Mouse (Mus musculus): ENCODE results near the gene Slc6a8. TPM values are rescaled to one million over a fixed set of nuclear protein-coding genes. Genes with fewer than 3 reads are reported as not detected.

Gene Slc6a8
- polyA plus RNA-seq, 1 experiment = 62.8 TPM

- Histone ChIP-seq H3K4me3 (ENCODE audit: insufficient read depth, poor library complexity, severe bottlenecking) (peak within 1 kb of the TSS; percentile 49), H3ac (ENCODE audit: control insufficient read depth, insufficient read length, low read depth) (peak within 1 kb of the TSS; percentile 89), H3K79me3 (ENCODE audit: low read depth) (peaks cover 18% of the 10 kb centered on the region), H3K36me3 (ENCODE audit: control insufficient read depth, insufficient read depth) (peaks cover 15% of the 10 kb centered on the region), H3K27me3 (ENCODE audit: control insufficient read depth, insufficient read depth, insufficient read length) (no peaks in the 10 kb centered on the region), H3K79me2 (ENCODE audit: control insufficient read depth, insufficient read depth) (peaks cover 26% of the 10 kb centered on the region)
- TF ChIP-seq USF1 (IDR thresholded peaks at IDR 0.05; ENCODE audit: low read depth) = no peak
- TF ChIP-seq MYOG (IDR thresholded peaks at IDR 0.05; ENCODE audit: control insufficient read depth, extremely low read depth, insufficient read length) = no peak
- TF ChIP-seq FOSL1 (IDR thresholded peaks at IDR 0.05; ENCODE audit: insufficient read depth, low read length, poor library complexity, severe bottlenecking) = no peak
- no peak for TF ChIP-seq CTCF (IDR thresholded peaks at IDR 0.05; ENCODE audit: control insufficient read depth, insufficient read depth, insufficient read length)
- no peak for TF ChIP-seq MYOD1 (IDR thresholded peaks at IDR 0.05; ENCODE audit: control insufficient read depth, insufficient read length, low read depth)
Observed at GRCm38 (mm10) chrX:73716109-73716661, 43.2 kb downstream of the Slc6a8 start, which contains the start of the genes Bcap31 and Abcd1. Gene Bcap31 (minus strand): TSS chrX:73716175. Gene Abcd1 (plus strand): TSS chrX:73716597.

DNA sequence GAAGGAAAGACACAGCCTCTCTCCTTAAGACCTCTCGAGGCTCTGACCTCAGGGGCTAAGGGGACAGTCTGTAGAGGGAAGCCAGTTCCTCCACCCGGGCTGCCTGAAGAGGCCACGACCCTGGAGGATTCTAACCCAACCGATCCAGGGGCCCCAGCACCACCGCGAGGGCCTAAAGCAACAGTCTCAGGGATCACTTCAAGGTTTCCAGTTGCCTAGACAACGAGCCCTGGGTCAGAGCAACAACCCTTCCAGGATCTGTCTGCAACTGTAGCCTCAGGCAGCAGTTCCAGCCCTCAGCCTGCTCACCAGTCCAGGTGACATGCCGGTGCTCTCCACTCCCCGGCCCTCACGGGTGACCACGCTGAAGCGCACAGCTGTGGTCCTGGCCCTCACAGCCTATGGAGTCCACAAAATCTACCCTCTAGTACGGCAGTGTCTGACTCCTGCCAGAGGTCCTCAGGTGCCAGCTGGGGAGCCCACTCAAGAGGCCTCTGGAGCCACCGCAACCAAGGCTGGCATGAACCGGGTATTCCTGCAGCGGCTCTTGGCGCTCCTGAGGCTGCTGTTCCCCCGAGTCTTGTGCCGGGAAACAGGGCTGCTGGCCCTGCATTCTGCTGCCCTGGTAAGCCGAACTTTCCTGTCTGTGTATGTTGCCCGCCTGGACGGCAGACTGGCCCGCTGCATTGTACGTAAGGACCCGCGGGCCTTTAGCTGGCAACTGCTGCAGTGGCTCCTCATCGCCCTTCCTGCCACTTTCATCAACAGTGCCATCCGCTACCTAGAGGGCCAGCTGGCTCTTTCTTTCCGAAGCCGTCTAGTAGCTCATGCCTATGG is 44.0 kb downstream of the Slc6a8 start:
- H3K79me2 ChIP-seq (ENCODE audit: control insufficient read depth, insufficient read depth) = peaks cover 26% of the 10 kb centered on the region
- peak overlapping the region; percentile 47 for H3ac ChIP-seq (ENCODE audit: control insufficient read depth, insufficient read length, low read depth)
- H3K27me3 ChIP-seq (ENCODE audit: control insufficient read depth, insufficient read depth, insufficient read length) = no peaks in the 10 kb centered on the region
- H3K4me3 ChIP-seq (ENCODE audit: insufficient read depth, poor library complexity, severe bottlenecking) = peak overlapping the region; percentile 21
- H3K36me3 ChIP-seq (ENCODE audit: control insufficient read depth, insufficient read depth) = peaks cover 12% of the 10 kb centered on the region
- H3K79me3 ChIP-seq (ENCODE audit: low read depth) = peaks cover 18% of the 10 kb centered on the region
- no peak for TF ChIP-seq MYOD1 (IDR thresholded peaks at IDR 0.05; ENCODE audit: control insufficient read depth, insufficient read length, low read depth)
- no peak for TF ChIP-seq CTCF (IDR thresholded peaks at IDR 0.05; ENCODE audit: control insufficient read depth, insufficient read depth, insufficient read length)
- TF ChIP-seq FOSL1 (IDR thresholded peaks at IDR 0.05; ENCODE audit: insufficient read depth, low read length, poor library complexity, severe bottlenecking) = no peak
- no peak for TF ChIP-seq MAX (IDR thresholded peaks at IDR 0.05)
- TF ChIP-seq MYOG (IDR thresholded peaks at IDR 0.05; ENCODE audit: control insufficient read depth, extremely low read depth, insufficient read length) = no peak
- TF ChIP-seq CEBPB (IDR thresholded peaks at IDR 0.05; ENCODE audit: low read depth) = no peak
- no peak for TF ChIP-seq USF1 (IDR thresholded peaks at IDR 0.05; ENCODE audit: low read depth)

DNA sequence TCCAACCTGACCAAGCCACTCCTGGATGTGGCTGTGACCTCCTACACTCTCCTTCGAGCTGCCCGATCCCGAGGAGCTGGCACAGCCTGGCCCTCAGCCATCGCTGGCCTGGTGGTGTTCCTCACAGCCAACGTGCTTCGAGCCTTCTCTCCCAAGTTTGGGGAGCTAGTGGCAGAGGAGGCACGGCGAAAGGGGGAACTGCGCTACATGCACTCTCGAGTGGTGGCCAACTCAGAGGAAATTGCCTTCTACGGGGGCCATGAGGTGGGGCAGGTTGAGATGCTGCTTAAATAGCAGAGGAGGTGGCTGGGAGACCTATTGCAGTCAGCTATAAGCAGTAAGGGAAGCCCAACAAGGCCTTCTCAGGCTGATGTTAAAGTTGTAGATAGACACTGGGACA is 44.7 kb downstream of the Slc6a8 start:
- no peaks in the 10 kb centered on the region for H3K27me3 ChIP-seq (ENCODE audit: control insufficient read depth, insufficient read depth, insufficient read length)
- TF ChIP-seq FOSL1 (IDR thresholded peaks at IDR 0.05; ENCODE audit: insufficient read depth, low read length, poor library complexity, severe bottlenecking) (no peak), MYOD1 (IDR thresholded peaks at IDR 0.05; ENCODE audit: control insufficient read depth, insufficient read length, low read depth) (no peak), MYOG (IDR thresholded peaks at IDR 0.05; ENCODE audit: control insufficient read depth, extremely low read depth, insufficient read length) (no peak), USF1 (IDR thresholded peaks at IDR 0.05; ENCODE audit: low read depth) (no peak), CTCF (IDR thresholded peaks at IDR 0.05; ENCODE audit: control insufficient read depth, insufficient read depth, insufficient read length) (no peak), MAX (IDR thresholded peaks at IDR 0.05) (no peak), CEBPB (IDR thresholded peaks at IDR 0.05; ENCODE audit: low read depth) (no peak)

GRCm38 (mm10) chrX:73718271-73718670 is 45.3 kb downstream of the Slc6a8 start:
- Histone ChIP-seq H3ac (ENCODE audit: control insufficient read depth, insufficient read length, low read depth) (no peak overlapping the region), H3K36me3 (ENCODE audit: control insufficient read depth, insufficient read depth) (peaks cover 5% of the 10 kb centered on the region), H3K27me3 (ENCODE audit: control insufficient read depth, insufficient read depth, insufficient read length) (no peaks in the 10 kb centered on the region), H3K4me3 (ENCODE audit: insufficient read depth, poor library complexity, severe bottlenecking) (no peak overlapping the region), H3K79me3 (ENCODE audit: low read depth) (peaks cover 16% of the 10 kb centered on the region), H3K79me2 (ENCODE audit: control insufficient read depth, insufficient read depth) (peaks cover 25% of the 10 kb centered on the region)
- TF ChIP-seq CTCF (IDR thresholded peaks at IDR 0.05; ENCODE audit: control insufficient read depth, insufficient read depth, insufficient read length) (no peak), MYOG (IDR thresholded peaks at IDR 0.05; ENCODE audit: control insufficient read depth, extremely low read depth, insufficient read length) (no peak), MAX (IDR thresholded peaks at IDR 0.05) (no peak), MYOD1 (IDR thresholded peaks at IDR 0.05; ENCODE audit: control insufficient read depth, insufficient read length, low read depth) (no peak), FOSL1 (IDR thresholded peaks at IDR 0.05; ENCODE audit: insufficient read depth, low read length, poor library complexity, severe bottlenecking) (no peak), USF1 (IDR thresholded peaks at IDR 0.05; ENCODE audit: low read depth) (no peak), CEBPB (IDR thresholded peaks at IDR 0.05; ENCODE audit: low read depth) (no peak)

More for the DNA sequence above, 44.7 kb downstream of the Slc6a8 start:
- H3K36me3 ChIP-seq (ENCODE audit: control insufficient read depth, insufficient read depth) = peaks cover 5% of the 10 kb centered on the region
- H3K79me3 ChIP-seq (ENCODE audit: low read depth) = peaks cover 18% of the 10 kb centered on the region
- no peak overlapping the region for H3K4me3 ChIP-seq (ENCODE audit: insufficient read depth, poor library complexity, severe bottlenecking)
- no peak overlapping the region for H3ac ChIP-seq (ENCODE audit: control insufficient read depth, insufficient read length, low read depth)
- peaks cover 26% of the 10 kb centered on the region for H3K79me2 ChIP-seq (ENCODE audit: control insufficient read depth, insufficient read depth)

GRCm38 (mm10) chrX:73718686-73719362 is 45.9 kb downstream of the Slc6a8 start:
- H3K79me2 ChIP-seq (ENCODE audit: control insufficient read depth, insufficient read depth) = peaks cover 19% of the 10 kb centered on the region
- H3ac ChIP-seq (ENCODE audit: control insufficient read depth, insufficient read length, low read depth) = no peak overlapping the region
- TF ChIP-seq MYOG (IDR thresholded peaks at IDR 0.05; ENCODE audit: control insufficient read depth, extremely low read depth, insufficient read length) (no peak), MYOD1 (IDR thresholded peaks at IDR 0.05; ENCODE audit: control insufficient read depth, insufficient read length, low read depth) (no peak), FOSL1 (IDR thresholded peaks at IDR 0.05; ENCODE audit: insufficient read depth, low read length, poor library complexity, severe bottlenecking) (no peak), MAX (IDR thresholded peaks at IDR 0.05) (no peak), USF1 (IDR thresholded peaks at IDR 0.05; ENCODE audit: low read depth) (no peak), CEBPB (IDR thresholded peaks at IDR 0.05; ENCODE audit: low read depth) (no peak), CTCF (IDR thresholded peaks at IDR 0.05; ENCODE audit: control insufficient read depth, insufficient read depth, insufficient read length) (no peak)
- no peaks in the 10 kb centered on the region for H3K27me3 ChIP-seq (ENCODE audit: control insufficient read depth, insufficient read depth, insufficient read length)
- H3K36me3 ChIP-seq (ENCODE audit: control insufficient read depth, insufficient read depth) = peaks cover 1% of the 10 kb centered on the region
- peaks cover 13% of the 10 kb centered on the region for H3K79me3 ChIP-seq (ENCODE audit: low read depth)
- H3K4me3 ChIP-seq (ENCODE audit: insufficient read depth, poor library complexity, severe bottlenecking) = no peak overlapping the region
